Mouse (Mus musculus): ENCODE data around the gene Neil3. TPM values are rescaled to one million over a fixed set of nuclear protein-coding genes. Genes with fewer than 3 reads are reported as not detected.

Neil3 gene
- polyA plus RNA-seq, 1 experiment, result 6.8 TPM

GRCm38 (mm10) chr8:53600826-53601225, 38.0 kb downstream of the Neil3 start:
- no peak for TF ChIP-seq POLR2A (IDR thresholded peaks at IDR 0.05; ENCODE audit: control insufficient read depth, low read depth, low read length)
- TF ChIP-seq CTCF (IDR thresholded peaks at IDR 0.05; ENCODE audit: control insufficient read depth, insufficient read depth, insufficient replicate concordance, low read depth, low read length), result no peak
- H3K27me3 ChIP-seq (ENCODE audit: control insufficient read depth, insufficient read depth, low read length), result no peaks in the 10 kb centered on the region
- H3K4me3 ChIP-seq (ENCODE audit: control insufficient read depth, low read depth, low read length), result no peak overlapping the region
- H3K27ac ChIP-seq (ENCODE audit: control insufficient read depth, insufficient read depth, low read depth, low read length), result no peak overlapping the region
- no peaks in the 10 kb centered on the region for H3K4me1 ChIP-seq (ENCODE audit: control insufficient read depth, insufficient read depth, low read length)
- H3K36me3 ChIP-seq (ENCODE audit: control insufficient read depth, insufficient read depth, low read length), result no peaks in the 10 kb centered on the region

GRCm38 (mm10) chr8:53600025-53600811, 38.6 kb downstream of the Neil3 start:
- Histone ChIP-seq H3K4me1 (ENCODE audit: control insufficient read depth, insufficient read depth, low read length) (no peaks in the 10 kb centered on the region), H3K27ac (ENCODE audit: control insufficient read depth, insufficient read depth, low read depth, low read length) (no peak overlapping the region)

DNA sequence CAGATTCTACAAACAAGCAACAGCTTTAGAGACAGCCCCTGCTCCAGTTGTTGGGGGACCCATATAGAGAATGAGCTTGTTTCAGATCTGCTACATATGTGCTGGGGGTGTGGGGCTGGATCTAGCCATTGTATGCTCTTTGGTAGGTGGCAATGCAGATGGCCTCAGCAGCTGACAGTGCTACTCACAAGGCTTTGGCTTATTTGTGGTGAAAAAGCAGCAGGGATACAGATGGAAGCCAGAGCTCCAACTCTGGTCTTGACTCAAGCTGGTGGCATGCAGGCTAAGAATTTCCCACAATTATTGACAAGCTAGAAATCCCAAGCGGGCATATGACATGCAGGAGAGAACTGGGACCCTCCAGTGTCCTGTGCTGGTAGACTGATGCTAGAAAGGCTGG, 40.8 kb downstream of the Neil3 start:
- no peaks in the 10 kb centered on the region for H3K27me3 ChIP-seq (ENCODE audit: control insufficient read depth, insufficient read depth, low read length)
- no peak overlapping the region for H3K4me3 ChIP-seq (ENCODE audit: control insufficient read depth, low read depth, low read length)
- no peak for TF ChIP-seq CTCF (IDR thresholded peaks at IDR 0.05; ENCODE audit: control insufficient read depth, insufficient read depth, insufficient replicate concordance, low read depth, low read length)
- no peak for TF ChIP-seq POLR2A (IDR thresholded peaks at IDR 0.05; ENCODE audit: control insufficient read depth, low read depth, low read length)
- H3K27ac ChIP-seq (ENCODE audit: control insufficient read depth, insufficient read depth, low read depth, low read length), result no peak overlapping the region
- H3K4me1 ChIP-seq (ENCODE audit: control insufficient read depth, insufficient read depth, low read length), result no peaks in the 10 kb centered on the region
- H3K36me3 ChIP-seq (ENCODE audit: control insufficient read depth, insufficient read depth, low read length), result no peaks in the 10 kb centered on the region

More at GRCm38 (mm10) chr8:53600025-53600811, 38.6 kb downstream of the Neil3 start:
- Histone ChIP-seq H3K27me3 (ENCODE audit: control insufficient read depth, insufficient read depth, low read length) (no peaks in the 10 kb centered on the region), H3K4me3 (ENCODE audit: control insufficient read depth, low read depth, low read length) (no peak overlapping the region), H3K36me3 (ENCODE audit: control insufficient read depth, insufficient read depth, low read length) (no peaks in the 10 kb centered on the region)
- TF ChIP-seq CTCF (IDR thresholded peaks at IDR 0.05; ENCODE audit: control insufficient read depth, insufficient read depth, insufficient replicate concordance, low read depth, low read length) (no peak), POLR2A (IDR thresholded peaks at IDR 0.05; ENCODE audit: control insufficient read depth, low read depth, low read length) (no peak)

DNA sequence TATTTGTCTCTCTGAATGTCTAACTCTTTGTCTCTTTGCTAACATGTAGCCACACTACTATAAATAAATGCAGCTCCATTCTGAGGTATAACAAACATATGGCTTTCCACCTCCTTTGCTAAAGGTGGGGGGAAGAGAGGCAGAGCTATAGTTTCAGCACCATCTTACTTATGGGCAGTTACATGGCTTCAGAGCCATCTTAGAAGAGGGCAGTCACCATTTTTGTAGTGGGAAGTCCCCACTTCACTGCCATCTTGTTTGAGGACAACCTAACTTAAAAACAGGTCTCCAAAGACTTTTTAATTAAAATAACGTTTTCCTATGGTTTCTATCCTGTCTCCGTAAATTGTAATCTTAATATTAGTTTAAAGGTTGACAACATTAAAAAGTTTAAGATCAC, 47.1 kb downstream of the Neil3 start:
- no peak for TF ChIP-seq CTCF (IDR thresholded peaks at IDR 0.05; ENCODE audit: control insufficient read depth, insufficient read depth, insufficient replicate concordance, low read depth, low read length)
- TF ChIP-seq POLR2A (IDR thresholded peaks at IDR 0.05; ENCODE audit: control insufficient read depth, low read depth, low read length), result no peak
- H3K4me3 ChIP-seq (ENCODE audit: control insufficient read depth, low read depth, low read length), result peak overlapping the region; percentile 32; the same call in 1 of the 2 replicates
- H3K4me1 ChIP-seq (ENCODE audit: control insufficient read depth, insufficient read depth, low read length), result peaks cover 2% of the 10 kb centered on the region; the same call in 1 of the 2 replicates
- no peak overlapping the region for H3K27ac ChIP-seq (ENCODE audit: control insufficient read depth, insufficient read depth, low read depth, low read length)
- H3K36me3 ChIP-seq (ENCODE audit: control insufficient read depth, insufficient read depth, low read length), result no peaks in the 10 kb centered on the region
- no peaks in the 10 kb centered on the region for H3K27me3 ChIP-seq (ENCODE audit: control insufficient read depth, insufficient read depth, low read length)

- no peaks in the 10 kb centered on the region for H3K27me3 ChIP-seq (ENCODE audit: control insufficient read depth, insufficient read depth, low read length)
- no peak overlapping the region for H3K4me3 ChIP-seq (ENCODE audit: control insufficient read depth, low read depth, low read length)
- H3K27ac ChIP-seq (ENCODE audit: control insufficient read depth, insufficient read depth, low read depth, low read length), result no peak overlapping the region
- no peak for TF ChIP-seq POLR2A (IDR thresholded peaks at IDR 0.05; ENCODE audit: control insufficient read depth, low read depth, low read length)
- TF ChIP-seq CTCF (IDR thresholded peaks at IDR 0.05; ENCODE audit: control insufficient read depth, insufficient read depth, insufficient replicate concordance, low read depth, low read length), result no peak
- no peaks in the 10 kb centered on the region for H3K36me3 ChIP-seq (ENCODE audit: control insufficient read depth, insufficient read depth, low read length)
- H3K4me1 ChIP-seq (ENCODE audit: control insufficient read depth, insufficient read depth, low read length), result no peaks in the 10 kb centered on the region
These were observed 65.3 kb downstream of the Neil3 start for GRCm38 (mm10) chr8:53573600-53573999.

GRCm38 (mm10) chr8:53566223-53566622, 72.6 kb downstream of the Neil3 start:
- Histone ChIP-seq H3K27me3 (ENCODE audit: control insufficient read depth, insufficient read depth, low read length) (no peaks in the 10 kb centered on the region), H3K4me3 (ENCODE audit: control insufficient read depth, low read depth, low read length) (no peak overlapping the region), H3K27ac (ENCODE audit: control insufficient read depth, insufficient read depth, low read depth, low read length) (no peak overlapping the region), H3K36me3 (ENCODE audit: control insufficient read depth, insufficient read depth, low read length) (no peaks in the 10 kb centered on the region), H3K4me1 (ENCODE audit: control insufficient read depth, insufficient read depth, low read length) (no peaks in the 10 kb centered on the region)
- no peak for TF ChIP-seq POLR2A (IDR thresholded peaks at IDR 0.05; ENCODE audit: control insufficient read depth, low read depth, low read length)
- no peak for TF ChIP-seq CTCF (IDR thresholded peaks at IDR 0.05; ENCODE audit: control insufficient read depth, insufficient read depth, insufficient replicate concordance, low read depth, low read length)

GRCm38 (mm10) chr8:53562441-53563040, 76.3 kb downstream of the Neil3 start:
- no peaks in the 10 kb centered on the region for H3K27me3 ChIP-seq (ENCODE audit: control insufficient read depth, insufficient read depth, low read length)
- H3K27ac ChIP-seq (ENCODE audit: control insufficient read depth, insufficient read depth, low read depth, low read length), result no peak overlapping the region
- TF ChIP-seq CTCF (IDR thresholded peaks at IDR 0.05; ENCODE audit: control insufficient read depth, insufficient read depth, insufficient replicate concordance, low read depth, low read length) (no peak), POLR2A (IDR thresholded peaks at IDR 0.05; ENCODE audit: control insufficient read depth, low read depth, low read length) (no peak)
- H3K36me3 ChIP-seq (ENCODE audit: control insufficient read depth, insufficient read depth, low read length), result no peaks in the 10 kb centered on the region
- H3K4me1 ChIP-seq (ENCODE audit: control insufficient read depth, insufficient read depth, low read length), result no peaks in the 10 kb centered on the region
- no peak overlapping the region for H3K4me3 ChIP-seq (ENCODE audit: control insufficient read depth, low read depth, low read length)

Measured in testis, adult 2 months (tissue).